Mouse (Mus musculus): ENCODE measurements at regions not wholly inside any gene's neighbourhood (a gene's known extent, or its start where the extent isn't known, plus 50 kb on each side); places are given as distances from the start of the nearest gene placed in this dataset.

DNA sequence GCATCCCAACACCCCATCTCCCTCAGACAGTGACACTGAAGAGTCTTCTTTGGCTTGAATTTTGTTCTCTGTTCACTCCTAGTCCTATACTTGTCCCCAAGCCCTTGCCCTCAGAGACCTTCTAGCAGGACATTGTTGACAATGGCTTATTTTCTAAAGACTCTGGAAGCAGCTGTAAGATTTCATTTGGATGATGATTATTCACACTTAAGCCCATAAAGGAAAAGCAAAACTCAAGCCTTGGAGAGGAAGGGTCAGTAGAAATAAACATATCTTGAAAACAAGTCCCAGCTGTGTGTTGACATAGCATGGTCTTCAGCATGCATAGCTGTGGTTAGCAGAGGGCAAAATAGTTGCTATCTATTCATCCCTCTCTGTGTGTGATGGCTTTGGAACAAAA lies 59.9 kb upstream of the Cdh11 start:
- no peak for DNase-seq (ENCODE audit: low read depth, low spot score)

DNA sequence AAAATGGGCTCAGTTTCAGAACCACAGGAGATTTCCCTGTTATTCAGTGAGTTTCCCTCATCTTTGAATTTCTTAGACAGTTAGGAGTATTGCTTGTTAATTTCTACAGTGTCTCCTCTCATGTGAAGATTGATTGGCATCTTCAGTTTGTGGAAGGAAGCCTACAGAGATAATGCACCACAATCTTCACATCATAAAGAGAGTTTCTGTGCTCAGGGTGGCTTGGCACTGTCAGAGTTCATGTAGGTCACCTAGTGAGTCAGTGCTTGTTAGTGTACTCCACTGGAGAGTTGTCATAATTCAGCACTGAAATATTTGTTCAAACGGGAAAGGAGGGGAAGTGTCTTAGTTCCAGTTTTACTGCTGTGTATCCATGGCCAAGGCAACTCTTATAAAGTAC lies 74.6 kb upstream of the Cdh11 start:
- no peak for DNase-seq (ENCODE audit: low read depth, low spot score)

DNA sequence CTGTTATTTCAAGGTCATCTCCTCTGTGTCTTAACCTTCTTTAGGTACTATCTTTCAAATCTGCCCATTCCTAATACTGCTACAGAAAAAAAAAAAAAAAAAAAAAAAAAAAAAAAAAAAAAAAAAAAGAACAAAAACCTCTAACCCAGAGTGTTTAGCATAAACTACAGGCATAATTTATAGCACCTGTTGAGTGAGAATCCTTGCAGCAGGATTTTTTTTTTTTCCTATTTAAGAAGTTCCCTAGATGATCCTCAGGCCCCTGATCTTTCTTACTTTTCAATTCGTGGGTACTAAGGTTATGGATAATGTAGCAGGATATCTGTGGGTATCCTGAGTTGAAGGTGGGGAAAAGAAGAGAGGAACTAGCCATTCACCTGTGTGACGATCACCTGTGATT lies 114.1 kb upstream of the Cdh11 start:
- no peak for DNase-seq (ENCODE audit: low read depth, low spot score)

DNA sequence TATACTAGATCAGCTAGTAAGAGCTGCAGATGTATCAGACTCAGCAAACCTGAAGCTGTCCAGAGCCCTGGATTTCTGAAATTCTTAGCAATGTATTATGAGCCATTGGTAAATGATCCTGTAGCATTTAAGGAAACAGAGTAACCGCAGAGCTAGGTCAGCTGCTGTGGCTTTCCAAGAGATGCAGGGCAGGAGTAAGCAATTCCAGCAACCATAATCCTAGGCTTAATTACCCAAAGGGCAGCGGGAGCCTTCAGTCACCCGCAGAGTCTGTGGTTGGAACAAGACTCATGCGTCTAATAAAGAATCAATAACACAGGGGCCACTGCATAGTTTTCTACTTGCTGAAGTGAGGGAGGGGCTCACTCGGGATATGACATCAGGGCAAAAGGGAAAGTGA lies 115.2 kb upstream of the Cdh11 start:
- DNase-seq (ENCODE audit: low read depth, low spot score), result no peak

DNA sequence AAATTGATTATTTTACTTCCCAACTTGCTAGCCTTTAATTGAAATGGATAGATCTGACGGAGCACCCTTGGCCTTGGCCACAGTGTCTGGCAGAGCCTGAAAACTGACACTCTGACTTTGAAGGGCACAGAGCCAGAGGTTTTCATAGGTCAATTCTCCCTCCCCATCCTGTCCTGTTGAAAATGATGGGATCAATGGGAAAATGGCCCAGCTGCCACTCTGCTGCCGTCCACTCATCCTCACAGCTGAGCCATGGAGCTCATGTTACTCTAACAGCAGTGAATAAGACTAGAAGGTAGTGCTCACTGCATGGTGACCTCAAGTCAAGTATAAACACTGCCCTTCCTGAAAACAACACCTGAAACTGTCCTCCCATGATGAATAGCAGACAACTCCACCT lies 122.0 kb upstream of the Cdh11 start:
- DNase-seq (ENCODE audit: low read depth, low spot score), result no peak

DNA sequence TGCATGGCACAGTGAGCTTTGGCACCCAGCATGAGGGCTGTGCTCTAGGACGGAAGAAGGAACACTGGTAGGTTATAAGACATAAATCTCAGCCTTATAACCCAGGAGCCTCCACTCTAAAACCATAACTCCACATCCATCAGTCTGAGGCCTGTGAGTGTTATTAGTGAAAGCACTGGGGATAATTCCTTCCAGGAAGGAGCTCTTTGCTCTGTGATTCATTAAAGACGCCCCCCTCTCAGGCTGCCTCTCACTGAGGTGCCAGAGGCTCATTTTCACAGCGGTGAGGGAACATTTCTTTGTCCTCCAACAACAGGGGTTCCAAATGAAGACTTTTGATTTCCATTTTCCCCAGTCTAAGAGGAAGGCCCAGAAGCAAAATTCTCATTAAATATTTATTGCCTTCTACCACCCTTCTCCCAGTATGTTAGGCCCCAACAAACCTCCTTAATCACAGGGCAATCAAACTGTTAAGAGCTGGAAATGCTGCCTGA lies 145.9 kb upstream of the Cdh11 start:
- no peak for DNase-seq (ENCODE audit: low read depth, low spot score)

DNA sequence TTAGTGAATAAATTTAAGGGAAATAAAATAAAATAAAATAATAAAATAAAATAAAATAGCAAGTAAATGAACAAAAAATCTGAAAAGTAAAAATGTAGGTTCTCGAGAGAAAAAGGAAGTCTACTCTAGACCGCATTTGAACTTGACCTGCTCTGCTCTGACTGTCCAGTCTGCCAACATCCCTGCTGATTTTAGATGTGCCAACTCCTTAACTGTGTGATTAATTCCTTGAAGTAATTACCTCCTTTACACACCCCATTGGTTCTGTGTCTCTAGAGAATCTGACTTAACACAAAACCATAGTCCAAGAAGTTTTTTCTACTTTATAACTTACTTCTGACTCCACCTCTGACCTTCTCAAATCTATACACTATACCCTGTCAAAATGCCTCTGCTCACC lies 153.3 kb upstream of the Cdh11 start:
- DNase-seq (ENCODE audit: low read depth, low spot score), result no peak

DNA sequence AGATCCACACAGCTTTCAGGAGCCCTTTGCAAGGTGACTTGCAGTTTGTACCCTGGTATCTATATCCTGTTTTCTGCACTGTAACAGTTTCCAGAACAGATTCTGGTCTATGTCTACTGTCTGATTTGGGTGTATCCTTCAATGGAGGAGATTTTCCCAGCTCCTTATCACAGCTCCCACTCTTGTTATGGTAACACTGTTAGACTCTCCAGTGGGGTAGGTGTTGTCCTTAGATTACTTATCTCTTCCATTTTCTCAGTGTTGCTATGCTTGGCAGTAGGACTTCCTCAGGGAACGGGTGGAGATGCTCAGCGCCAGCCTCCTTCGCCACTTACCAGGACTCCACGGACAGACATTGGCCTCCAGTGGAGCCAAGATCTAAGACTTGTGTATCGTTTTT lies 160.1 kb upstream of the Cdh11 start:
- no peak for DNase-seq (ENCODE audit: low read depth, low spot score)

DNA sequence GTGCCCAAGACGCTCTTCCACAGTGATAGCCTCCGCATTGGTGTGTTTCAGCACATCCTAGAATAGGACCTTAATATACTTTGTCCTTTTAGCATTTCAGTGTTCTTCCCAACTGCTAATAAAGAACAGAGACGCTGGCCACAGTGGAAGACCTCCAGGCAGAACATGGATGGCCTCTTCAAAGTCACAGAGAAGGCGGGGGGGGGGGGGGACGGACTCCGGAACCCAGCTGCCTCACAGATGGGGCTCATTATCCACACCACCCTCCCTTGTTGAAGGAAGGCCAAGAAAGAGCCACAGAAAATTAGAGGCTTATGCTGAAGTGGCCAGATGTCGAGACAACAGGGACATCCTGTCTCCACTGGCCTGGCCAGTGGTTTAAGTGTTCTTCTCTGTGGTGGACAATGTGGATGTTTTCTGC lies 192.7 kb upstream of the Cdh11 start:
- no peak for DNase-seq (ENCODE audit: low read depth, low spot score)

DNA sequence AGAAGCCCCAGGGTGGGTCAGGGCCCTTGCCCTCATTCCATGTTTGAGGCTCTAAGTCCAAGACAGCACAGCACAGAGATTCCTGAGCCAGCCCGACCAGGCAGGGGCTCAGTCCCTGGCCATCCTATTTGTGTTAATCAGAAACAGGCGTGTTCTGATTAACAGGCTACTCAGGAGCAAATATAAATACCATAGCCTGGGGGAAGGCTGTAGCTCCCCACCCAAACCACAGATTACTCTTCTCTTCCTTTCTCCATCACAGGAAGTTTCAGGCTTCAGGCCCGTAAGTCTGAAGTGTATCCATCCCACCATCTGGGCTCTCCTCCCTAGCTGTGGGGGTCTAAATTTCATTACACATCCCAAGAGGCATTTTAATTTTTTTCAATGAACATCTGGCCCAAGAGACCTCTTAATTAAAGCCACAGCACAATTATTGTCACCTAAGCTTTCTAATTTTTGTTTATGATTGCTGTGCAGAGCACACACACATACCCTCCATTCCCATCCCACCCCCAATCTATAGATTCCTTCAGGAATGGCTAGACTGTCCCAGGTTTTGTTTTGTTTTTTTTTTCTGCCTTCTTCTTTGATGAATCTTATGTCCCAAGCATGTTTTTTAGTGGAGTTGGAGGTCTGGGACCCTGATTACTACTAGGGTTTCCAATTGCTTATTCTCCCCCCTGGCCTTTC lies 197.9 kb upstream of the Cdh11 start:
- DNase-seq (ENCODE audit: low read depth, low spot score), result no peak

DNA sequence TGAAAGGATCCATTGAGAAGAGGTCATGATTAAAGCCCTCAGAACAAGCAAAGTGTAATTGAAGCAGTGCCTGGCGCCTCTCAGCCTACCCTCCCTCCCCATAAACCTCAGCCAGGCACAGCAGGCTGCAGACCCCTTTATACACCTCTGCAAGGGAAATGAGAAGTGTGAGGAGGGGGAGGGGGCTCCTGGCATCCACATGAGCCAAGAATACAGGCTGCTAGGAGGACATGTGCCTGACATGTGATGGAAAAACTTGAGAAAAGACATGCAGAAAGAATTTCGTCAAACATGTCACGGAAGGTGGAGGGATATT lies 198.4 kb upstream of the Cdh11 start:
- DNase-seq (ENCODE audit: low read depth, low spot score), result no peak

DNA sequence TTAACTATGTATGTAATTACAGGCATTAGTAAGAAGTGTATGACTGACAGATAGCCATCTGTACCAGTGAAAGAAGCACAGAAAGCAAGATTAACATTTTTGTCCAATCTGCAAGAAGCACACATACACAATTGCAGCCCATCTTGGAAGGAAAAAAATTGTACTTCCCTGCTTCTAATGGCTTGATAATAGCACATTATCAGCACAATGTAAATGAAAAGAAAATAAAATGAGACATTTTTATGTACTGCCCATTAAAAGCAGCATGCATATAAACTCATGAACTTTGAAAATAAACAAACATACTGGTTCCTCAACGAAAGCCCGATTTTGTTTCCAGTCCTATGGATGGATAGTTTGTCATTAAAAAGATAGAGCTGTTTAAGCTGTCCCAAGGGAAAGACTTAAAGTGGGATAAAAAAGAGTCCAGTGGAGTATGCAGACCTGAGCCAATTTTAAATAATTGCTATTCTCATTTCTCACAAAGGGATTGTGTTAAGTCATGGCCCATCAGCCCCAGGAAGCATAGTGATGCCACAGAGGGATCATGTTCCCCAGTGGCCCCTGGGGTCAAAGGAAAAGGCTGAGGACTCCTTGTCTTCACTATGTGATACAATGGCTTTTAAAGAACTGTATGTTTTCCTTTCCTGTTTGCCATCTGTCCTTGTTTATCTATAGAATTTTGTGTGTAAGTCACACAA lies 222.0 kb upstream of the Cdh11 start:
- no peak for DNase-seq (ENCODE audit: low read depth, low spot score)

DNA sequence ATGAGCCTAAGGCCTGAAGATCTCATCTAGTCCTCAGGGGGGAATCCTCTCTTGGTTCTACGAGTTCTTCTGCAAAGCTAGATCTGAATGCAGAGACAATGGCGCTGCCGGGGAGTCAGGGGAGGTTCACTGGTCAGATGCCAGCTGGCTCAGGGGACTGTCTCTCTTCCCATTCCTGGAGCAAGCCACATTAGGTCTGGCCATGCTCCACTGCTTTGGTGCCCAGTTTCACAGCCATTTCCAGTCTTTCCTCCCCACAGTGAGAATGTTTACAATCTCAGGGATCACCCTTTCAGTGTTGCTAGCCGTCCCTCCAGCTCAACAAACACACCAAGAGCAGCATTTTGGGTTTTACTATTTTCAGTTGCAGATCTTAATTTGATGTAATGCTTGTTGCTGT lies 233.7 kb upstream of the Cdh11 start:
- no peak for DNase-seq (ENCODE audit: low read depth, low spot score)

DNA sequence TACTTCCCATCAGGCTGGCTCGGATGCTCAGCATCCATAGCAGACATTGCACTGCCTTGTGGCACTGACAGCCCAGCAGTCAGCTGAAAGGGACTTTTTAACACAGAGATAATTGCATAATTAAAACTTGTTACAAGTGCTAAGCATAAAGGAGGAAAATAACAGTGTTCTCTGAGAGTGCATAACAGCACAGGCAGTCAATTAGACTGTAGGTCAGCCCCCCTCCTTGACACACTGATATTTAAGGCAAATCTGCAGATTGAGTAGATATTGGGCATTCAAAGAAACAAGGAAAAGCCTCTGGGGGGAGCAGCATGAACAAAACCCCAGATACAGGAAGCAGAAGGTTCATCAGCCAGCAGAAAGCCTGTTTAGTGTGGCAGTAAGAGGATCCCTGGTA lies 237.8 kb upstream of the Cdh11 start:
- no peak for DNase-seq (ENCODE audit: low read depth, low spot score)

DNA sequence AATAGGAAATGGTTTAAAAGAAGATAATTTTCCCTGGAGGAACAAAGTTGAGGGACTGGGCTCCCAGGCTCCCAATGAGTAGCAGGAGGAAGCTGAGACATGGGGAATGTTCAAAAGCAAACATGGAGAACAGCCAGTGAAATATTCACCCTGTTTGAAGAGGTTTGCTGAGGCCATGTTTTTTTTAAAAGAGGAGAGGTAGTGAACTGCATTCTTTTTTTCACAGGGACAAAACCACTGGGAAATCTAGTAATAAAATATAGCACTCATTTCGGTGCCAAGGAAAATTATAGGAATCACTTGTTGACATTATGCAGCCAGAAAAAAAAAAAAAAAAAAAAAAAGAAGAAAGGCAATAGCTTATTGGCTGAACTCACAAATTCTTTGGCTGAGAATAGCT lies 246.3 kb upstream of the Cdh11 start:
- DNase-seq (ENCODE audit: low read depth, low spot score), result no peak

DNA sequence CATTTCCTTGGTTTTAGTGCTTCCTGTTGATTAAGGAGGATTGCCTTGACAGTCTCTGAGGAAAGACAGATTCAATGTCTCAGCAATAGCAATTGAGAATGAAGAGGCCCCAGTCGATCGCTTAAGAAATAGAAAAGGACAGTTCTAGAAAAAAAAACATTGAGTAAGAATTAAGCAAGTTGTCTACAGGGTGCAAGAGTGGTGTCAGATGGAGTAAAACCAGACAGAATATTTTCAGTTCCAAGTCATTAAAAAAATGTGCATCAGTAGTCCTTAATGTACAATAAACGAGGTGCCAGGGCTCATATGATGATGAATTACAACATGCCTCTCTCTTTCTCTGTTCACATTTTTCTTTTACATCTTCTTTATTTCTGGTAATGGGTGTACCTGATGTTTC lies 248.5 kb upstream of the Cdh11 start:
- no peak for DNase-seq (ENCODE audit: low read depth, low spot score)

DNA sequence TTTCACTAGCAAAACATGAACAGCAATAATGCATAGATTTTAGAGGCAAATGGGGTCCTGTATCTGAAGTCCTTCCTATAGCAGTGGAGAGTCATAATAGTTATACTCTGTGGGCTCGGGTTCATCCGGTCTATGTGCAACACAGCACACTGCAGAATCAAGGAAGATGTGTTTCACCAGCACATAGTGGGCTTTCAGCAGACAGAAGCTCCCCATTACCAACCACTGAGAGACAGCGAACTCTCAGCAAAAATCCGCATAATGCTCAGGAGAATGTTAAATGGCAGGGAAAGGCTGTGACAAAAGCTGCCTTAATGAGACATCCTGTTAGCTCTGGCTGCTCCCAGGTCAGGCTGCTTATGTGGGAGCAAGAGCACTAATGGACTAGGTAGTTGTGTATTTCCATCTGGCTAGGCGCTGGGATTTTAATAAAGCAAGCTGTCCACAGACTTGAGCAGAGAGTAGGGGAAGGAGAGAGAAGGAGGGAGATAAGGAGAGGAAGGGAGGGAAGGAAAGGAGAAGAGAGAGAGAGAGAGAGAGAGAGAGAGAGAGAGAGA lies 286.7 kb upstream of the Cdh11 start:
- no peak for DNase-seq (ENCODE audit: low read depth, low spot score)

DNA sequence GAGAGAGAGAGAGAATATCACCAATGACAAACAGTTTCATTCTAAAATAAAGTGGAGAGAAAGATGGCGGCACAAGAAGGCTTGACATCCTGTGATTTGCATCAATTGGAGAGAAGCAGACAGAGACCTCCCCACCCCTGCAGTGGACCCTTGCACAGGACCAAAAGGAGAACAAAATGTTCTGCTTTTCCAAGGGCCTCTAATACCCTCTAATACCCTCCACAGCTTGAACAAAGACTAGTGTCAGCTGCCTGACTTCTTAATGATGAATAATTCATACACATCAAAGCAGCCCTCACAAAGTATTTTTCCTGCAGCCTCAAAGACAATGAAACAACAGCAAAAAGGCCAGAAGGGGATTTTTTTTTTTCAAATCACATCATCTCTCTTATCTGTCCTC lies 287.2 kb upstream of the Cdh11 start:
- DNase-seq (ENCODE audit: low read depth, low spot score), result no peak

DNA sequence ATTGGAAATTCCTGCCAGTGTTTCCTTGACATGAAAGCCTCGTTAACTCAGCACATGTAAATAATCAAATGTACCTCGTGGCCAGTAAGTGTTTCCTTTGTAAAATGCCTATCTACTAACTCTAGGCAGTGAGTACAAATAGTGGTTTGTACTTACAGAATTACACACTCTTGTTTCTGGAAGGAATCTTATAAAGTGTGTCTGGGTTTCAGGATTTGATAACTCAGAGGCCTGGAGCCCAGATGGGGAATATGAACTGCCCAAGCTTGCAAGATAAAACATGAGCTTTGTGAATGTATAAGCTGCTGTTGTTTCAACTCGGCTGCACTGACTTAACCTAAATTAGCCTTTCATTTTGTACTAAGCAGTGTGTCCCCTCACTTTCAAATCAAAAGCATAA lies 293.1 kb upstream of the Cdh11 start:
- no peak for DNase-seq (ENCODE audit: low read depth, low spot score)

DNA sequence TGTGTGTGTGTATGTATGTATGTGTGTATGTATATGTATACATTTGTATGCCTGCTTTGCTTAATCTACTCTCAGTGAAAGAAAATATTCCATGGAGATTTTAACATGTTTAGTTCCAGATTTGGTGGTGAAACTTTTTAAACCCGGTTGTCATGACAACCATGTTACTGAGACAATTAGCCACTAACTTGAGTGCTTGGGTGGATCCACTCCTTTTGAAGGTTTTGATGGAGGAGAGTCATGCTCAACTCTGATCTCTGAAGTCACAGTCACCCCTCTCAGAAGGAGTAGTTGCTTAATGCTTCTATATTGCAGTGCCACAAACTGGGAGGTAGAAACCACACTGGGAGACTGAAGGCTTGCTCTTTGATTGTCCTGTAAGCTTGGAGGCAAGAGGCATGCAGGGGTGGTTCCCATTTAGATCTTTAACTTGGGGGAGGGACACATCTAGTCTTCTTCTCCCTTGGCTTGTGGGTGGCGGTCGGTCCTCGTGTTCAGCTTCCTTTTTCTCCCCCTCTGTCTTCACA lies 301.6 kb upstream of the Cdh11 start:
- DNase-seq (ENCODE audit: low read depth, low spot score), result no peak

DNA sequence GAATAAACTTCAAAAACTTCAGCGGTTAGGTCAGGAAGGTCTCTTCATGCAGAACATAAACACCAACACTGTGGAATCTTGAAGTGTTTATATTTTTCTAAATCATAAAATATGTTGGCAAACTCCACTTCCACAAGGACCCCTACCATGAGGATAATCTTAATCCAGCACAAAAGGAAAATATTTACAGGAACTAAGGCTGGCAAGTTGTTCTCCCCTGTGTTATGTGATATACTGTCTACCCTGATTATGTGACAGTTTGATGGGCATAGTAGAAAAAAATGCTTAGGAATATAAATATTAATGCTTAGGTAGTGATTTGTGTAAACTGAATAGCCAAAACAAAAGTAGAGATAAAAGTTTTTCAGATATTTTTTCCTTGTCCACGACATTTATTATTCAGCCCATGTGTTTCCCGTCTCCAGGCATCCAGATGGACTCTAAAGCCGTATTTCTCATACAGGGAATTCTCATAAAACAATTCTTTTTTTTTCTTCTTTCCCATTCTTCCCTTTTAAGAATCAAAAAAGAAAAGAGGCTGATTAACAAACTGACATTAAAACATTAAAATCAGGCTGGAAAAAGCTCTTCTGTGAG lies 311.2 kb upstream of the Cdh11 start:
- DNase-seq (ENCODE audit: low read depth, low spot score), result no peak

DNA sequence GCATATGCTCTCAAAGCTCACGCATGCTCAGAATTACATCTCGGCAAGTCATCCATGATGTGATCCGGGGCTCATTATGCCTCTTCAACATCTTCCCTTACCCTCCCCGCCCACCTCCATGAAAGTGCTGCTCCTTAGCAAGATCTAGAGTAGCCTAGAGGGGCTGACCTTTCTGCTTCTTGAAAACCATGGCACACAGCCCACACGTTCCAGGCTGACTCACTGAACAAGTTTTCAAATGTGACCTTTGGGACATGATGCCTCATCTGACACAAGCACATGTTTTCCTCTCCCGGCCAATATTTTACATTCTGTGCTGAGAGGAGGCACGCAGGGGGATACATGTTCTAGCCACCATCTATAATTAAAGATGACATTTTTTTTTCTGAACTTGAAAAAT lies 340.1 kb upstream of the Cdh11 start:
- DNase-seq (ENCODE audit: low read depth, low spot score), result no peak

DNA sequence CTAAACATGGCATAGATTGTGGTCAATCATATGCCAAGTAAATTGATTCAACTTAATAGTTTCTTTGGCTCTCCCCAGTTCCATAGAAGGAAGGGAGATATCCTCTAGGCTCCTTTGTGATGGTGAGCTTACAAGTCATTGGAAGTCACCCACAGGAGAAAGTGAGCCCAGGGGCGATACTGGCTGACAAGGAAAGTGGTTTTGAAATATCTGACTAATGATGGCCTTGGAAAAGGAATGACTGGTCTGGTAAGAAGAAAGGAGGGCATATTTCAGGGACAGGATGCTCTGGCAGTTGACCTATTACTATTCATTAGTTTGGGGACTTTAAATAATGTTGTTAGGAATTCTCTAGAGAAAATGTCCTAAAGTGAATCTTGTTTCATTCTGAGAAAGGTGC lies 352.7 kb upstream of the Cdh11 start:
- DNase-seq (ENCODE audit: low read depth, low spot score), result no peak
